11 mouse cellular contexts compared by ENCODE assay signal in the genomic region with DNA sequence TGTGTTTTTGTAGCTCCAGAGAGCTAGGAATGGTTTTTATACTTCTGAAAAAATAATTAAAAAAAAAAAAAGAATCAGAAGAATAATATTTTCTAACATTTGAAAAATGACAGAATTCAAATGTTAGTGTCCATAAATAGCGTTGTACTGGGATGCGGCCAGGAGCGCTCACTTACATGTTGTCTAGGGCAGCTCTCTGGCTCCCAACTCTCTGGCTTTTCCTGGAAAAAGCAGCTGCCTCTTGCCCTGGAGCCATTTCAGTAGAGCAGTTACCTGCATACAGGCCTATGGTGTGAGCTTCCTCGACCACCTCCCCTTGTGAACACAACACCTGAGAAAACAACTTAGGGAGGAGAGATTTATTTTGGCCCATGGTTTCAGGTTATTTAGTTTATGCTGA.
"Had no signal": no experiment of that assay in that cellular context is flagged by ENCODE, and none has a peak within 500 bp of the region (broad histone marks: within the 10 kb centered on the region; RNA-seq: fewer than 3 reads in every experiment).

No protein-coding gene starts in this region.

- H3K4me3 ChIP-seq: limb, embryonic 13.5 days; liver, embryonic 13.5 days; midbrain, embryonic 12.5 days; neural tube, embryonic 13.5 days had no signal

- ATAC-seq: midbrain, embryonic 16.5 days had no signal

- H3K27ac ChIP-seq: limb, embryonic 13.5 days; liver, embryonic 13.5 days; midbrain, embryonic 12.5 days; neural tube, embryonic 13.5 days had no signal

- H3K9ac ChIP-seq: limb, embryonic 13.5 days; liver, embryonic 13.5 days; midbrain, embryonic 12.5 days; neural tube, embryonic 13.5 days had no signal

- DNase-seq: kidney, adult 11 months; kidney, postnatal 14 days; left cerebral cortex, postnatal 4 days; liver, embryonic 13.5 days; retina, postnatal 1 day; right cerebral cortex, postnatal 4 days; spleen, adult 18-20 months had no signal

- H3K27me3 ChIP-seq: limb, embryonic 13.5 days; liver, embryonic 13.5 days; midbrain, embryonic 12.5 days; neural tube, embryonic 13.5 days had no signal

- H3K36me3 ChIP-seq: limb, embryonic 13.5 days; liver, embryonic 13.5 days; midbrain, embryonic 12.5 days; neural tube, embryonic 13.5 days had no signal

- H3K4me2 ChIP-seq: limb, embryonic 13.5 days; liver, embryonic 13.5 days; midbrain, embryonic 12.5 days; neural tube, embryonic 13.5 days had no signal

- H3K9me3 ChIP-seq: limb, embryonic 13.5 days; liver, embryonic 13.5 days; midbrain, embryonic 12.5 days; neural tube, embryonic 13.5 days had no signal
